Mouse (Mus musculus) lung, postnatal 4 days (tissue): ENCODE results near the gene Tram2.

Source experiments
- DNase-seq, 2 experiments: peaks; one replicate each; pipeline ENCODE4 v3.0.0; 2021

Gene Tram2

GRCm38 (mm10) chr1:21008891-21009290 is 70.1 kb downstream of the Tram2 start:
- peak; percentile 53 to 77 for DNase-seq

- no peak for DNase-seq
Observed at GRCm38 (mm10) chr1:21007941-21008701, 70.9 kb downstream of the Tram2 start.

- DNase-seq: no peak
Observed at GRCm38 (mm10) chr1:21006775-21007174, 72.3 kb downstream of the Tram2 start.

- DNase-seq: no peak
Observed at GRCm38 (mm10) chr1:21004596-21004995, 74.4 kb downstream of the Tram2 start.

GRCm38 (mm10) chr1:21002246-21003142 is 76.5 kb downstream of the Tram2 start:
- DNase-seq: peak; percentile 38 to 62

GRCm38 (mm10) chr1:20997881-20998389 is 81.1 kb downstream of the Tram2 start:
- DNase-seq: peak; percentile 15 to 40

- DNase-seq: no peak
Observed at GRCm38 (mm10) chr1:20997328-20997689, 81.7 kb downstream of the Tram2 start.

GRCm38 (mm10) chr1:20996603-20997327 is 82.3 kb downstream of the Tram2 start:
- no peak for DNase-seq

- peak; percentile 21 to 60 for DNase-seq
Observed at GRCm38 (mm10) chr1:20995331-20995986, 83.6 kb downstream of the Tram2 start.

- no peak for DNase-seq
Observed at GRCm38 (mm10) chr1:20994338-20994737, 84.7 kb downstream of the Tram2 start.

- DNase-seq: no peak
Observed at GRCm38 (mm10) chr1:20993690-20994089, 85.3 kb downstream of the Tram2 start.

- DNase-seq: no peak
Observed at GRCm38 (mm10) chr1:20989461-20990083, 89.5 kb downstream of the Tram2 start.

- no peak for DNase-seq
Observed at GRCm38 (mm10) chr1:20986378-20987056, 92.5 kb downstream of the Tram2 start.

GRCm38 (mm10) chr1:20984582-20984981 is 94.4 kb downstream of the Tram2 start:
- DNase-seq: no peak

- no peak for DNase-seq
Observed at GRCm38 (mm10) chr1:20984103-20984502, 94.9 kb downstream of the Tram2 start.

GRCm38 (mm10) chr1:20981764-20982163 is 97.3 kb downstream of the Tram2 start:
- no peak for DNase-seq

- no peak for DNase-seq
Observed at GRCm38 (mm10) chr1:20980553-20980952, 98.5 kb downstream of the Tram2 start.

GRCm38 (mm10) chr1:20974341-20975135 is 104.5 kb downstream of the Tram2 start:
- no peak for DNase-seq

GRCm38 (mm10) chr1:20973389-20973788 is 105.6 kb downstream of the Tram2 start:
- DNase-seq: no peak

- DNase-seq: no peak
Observed at GRCm38 (mm10) chr1:20969642-20970041, 109.4 kb downstream of the Tram2 start.

- no peak for DNase-seq
Observed at GRCm38 (mm10) chr1:20954876-20955275, 124.2 kb downstream of the Tram2 start.
